Mouse (Mus musculus) embryo, embryonic 10 days (tissue): ENCODE results near the gene Pik3r2.

ENCODE experiments used
- DNase-seq: peaks from one replicate; pipeline ENCODE4 v3.0.0-alpha.2; 2015; ENCODE audit warnings: low spot score

Pik3r2 gene

GRCm38 (mm10) chr8:70738211-70738610, 38.3 kb downstream of the Pik3r2 start:
- DNase-seq, result no peak

- no peak for DNase-seq
Observed at GRCm38 (mm10) chr8:70737705-70738104, 38.8 kb downstream of the Pik3r2 start.

- no peak for DNase-seq
Observed at GRCm38 (mm10) chr8:70730956-70731355, 45.6 kb downstream of the Pik3r2 start.

GRCm38 (mm10) chr8:70729808-70730475, 46.6 kb downstream of the Pik3r2 start:
- no peak for DNase-seq

- DNase-seq, result no peak
Observed at GRCm38 (mm10) chr8:70726721-70727120, 49.8 kb downstream of the Pik3r2 start.

GRCm38 (mm10) chr8:70725792-70726447, 50.6 kb downstream of the Pik3r2 start:
- DNase-seq, result peak; percentile 66

- no peak for DNase-seq
Observed at GRCm38 (mm10) chr8:70724216-70724615, 52.3 kb downstream of the Pik3r2 start.

- DNase-seq, result no peak
Observed at GRCm38 (mm10) chr8:70723486-70724210, 52.9 kb downstream of the Pik3r2 start, which contains the start of gene Pde4c. Pde4c (plus strand) TSS chr8:70723720.

- DNase-seq, result no peak
Observed at GRCm38 (mm10) chr8:70721601-70722000, 54.9 kb downstream of the Pik3r2 start.

GRCm38 (mm10) chr8:70720739-70721138, 55.8 kb downstream of the Pik3r2 start:
- DNase-seq, result peak; percentile 84

- no peak for DNase-seq
Observed at GRCm38 (mm10) chr8:70719796-70720270, 56.7 kb downstream of the Pik3r2 start.

GRCm38 (mm10) chr8:70718297-70718696, 58.2 kb downstream of the Pik3r2 start, which contains the start of gene Gm3336:
Gm3336 (plus strand) TSS chr8:70718543.
- peak; percentile 53 for DNase-seq
